Mouse (Mus musculus) mouse trophoblast stem cell (cell line): ENCODE data around the gene Gpx3.
"Not testable (repeated sequence)": the region's sequence is repeated elsewhere in the genome, so short reads cannot be mapped to it uniquely, and the experiment has no call there.

Experiments
- in situ Hi-C, 2 experiments: fragments of 300-500 bp; cut with MseI, MboI; formaldehyde crosslinking; loops; 2 replicates in 1 of 2; 3 replicates in 1 of 2; pipeline ENCODE4 v1.15.1; 2025

Gpx3 gene

DNA sequence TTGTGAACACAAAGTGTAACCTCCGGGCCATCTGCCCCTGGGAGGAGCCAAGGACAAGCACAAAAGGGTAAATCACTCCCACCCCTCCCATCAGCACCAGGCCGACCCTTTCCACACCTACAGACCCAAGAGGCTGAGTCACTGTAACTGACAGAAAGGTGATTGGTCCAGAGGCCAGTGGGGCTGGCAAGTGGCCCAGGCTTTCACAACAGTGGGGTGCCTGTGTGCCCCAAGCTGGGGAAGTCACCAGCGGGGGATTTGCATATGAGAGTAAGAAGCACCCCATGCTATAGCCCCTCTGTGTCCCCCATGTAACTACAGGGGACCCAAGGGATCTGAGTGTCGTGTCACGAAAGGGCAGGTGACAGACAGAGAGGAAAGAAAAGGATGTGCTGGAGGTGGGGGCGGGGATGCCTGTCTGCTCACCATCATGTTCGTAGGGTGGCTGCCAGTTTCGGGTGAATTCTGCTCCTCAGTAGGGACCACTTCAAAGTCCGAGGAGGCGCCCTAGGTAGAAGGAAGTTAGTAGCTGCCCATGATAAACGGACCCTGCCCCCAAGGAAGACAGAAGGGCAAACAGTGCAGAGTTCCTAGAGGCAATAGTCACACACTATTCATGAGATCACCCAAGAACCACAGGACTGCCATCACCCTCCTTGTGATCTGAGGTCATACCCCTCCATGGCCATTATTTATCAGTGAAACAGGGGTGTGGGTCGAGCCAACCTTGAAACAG is 34.0 kb downstream of the Gpx3 start:
- in situ Hi-C loops: no loop called here

DNA sequence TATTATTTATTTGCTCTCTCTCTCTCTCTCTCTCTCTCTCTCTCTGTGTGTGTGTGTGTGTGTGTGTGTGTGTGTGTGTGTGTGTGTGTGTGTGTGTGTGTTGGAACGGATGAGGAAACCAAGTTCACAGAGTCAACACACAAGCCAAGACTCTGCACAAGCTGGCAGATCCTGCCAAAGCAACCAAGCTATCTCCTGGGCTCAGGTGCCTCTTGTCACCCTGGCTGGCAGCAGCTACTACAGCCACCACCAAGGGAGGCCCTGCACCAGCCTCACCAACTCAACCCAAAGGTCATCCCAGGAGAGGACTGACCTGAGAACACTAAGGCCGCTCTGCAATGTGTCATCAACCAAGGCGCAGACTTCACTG is 34.5 kb downstream of the Gpx3 start:
- in situ Hi-C loops: no loop called here

DNA sequence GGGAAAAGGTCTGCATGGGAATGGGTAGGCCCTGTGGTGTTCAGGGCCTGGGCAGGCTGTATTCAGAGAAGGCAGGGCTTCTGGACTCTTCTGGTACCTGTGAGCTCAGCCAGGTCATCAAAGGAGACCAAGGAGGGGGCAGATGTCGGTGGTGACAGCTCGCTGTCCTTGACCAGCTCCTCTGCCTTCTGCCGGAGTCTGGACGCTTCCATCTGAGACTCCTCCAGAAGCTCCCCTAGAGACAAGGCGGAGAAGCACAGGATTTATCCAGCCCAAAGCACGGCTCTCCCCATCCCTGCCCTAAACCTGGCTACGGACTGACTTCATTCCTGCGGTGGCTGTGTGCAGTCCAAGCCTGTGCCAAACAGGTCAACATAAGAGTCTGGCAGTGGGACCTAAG is 37.2 kb downstream of the Gpx3 start:
- in situ Hi-C loops: no loop called here

DNA sequence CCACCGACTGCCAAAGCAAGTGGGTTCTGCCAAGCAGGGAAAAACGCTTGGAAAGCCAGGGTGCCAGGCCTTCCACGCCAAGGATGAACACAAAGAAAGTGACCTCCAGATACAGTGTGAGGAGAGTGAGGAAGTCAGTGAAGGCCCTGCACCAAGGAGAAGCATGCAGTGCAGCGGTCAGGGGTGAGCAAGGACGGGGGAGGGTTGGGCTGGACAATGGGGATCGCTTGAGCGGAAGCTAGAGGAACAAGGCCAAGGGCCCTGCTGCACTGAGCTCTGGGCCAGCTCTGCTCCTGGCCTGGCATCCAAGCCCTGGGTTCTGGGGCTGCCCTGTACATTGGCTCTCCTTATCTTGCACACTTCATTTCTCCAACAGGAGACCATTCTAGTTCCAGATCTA is 37.8 kb downstream of the Gpx3 start:
- in situ Hi-C loops: no loop called here

DNA sequence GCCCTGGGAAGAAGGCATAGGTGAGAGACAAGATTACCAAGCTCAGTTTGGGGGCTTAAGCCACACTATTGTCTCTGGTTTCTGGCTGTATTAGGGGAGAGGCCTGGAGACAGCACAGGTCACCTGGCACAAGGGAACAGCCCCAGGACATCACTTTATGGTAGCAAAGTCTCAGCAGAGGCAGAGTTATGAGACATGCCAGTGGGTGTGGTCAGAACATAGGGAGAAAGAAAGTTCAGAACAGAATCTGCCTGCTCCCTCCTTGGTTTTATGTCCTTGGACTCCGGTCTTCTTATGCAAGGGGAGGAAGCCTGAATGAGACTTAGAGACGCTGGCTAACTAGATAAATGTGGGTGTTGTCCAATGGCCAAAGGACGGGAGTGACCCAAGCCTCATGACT is 42.4 kb downstream of the Gpx3 start:
- in situ Hi-C loops: no loop called here

DNA sequence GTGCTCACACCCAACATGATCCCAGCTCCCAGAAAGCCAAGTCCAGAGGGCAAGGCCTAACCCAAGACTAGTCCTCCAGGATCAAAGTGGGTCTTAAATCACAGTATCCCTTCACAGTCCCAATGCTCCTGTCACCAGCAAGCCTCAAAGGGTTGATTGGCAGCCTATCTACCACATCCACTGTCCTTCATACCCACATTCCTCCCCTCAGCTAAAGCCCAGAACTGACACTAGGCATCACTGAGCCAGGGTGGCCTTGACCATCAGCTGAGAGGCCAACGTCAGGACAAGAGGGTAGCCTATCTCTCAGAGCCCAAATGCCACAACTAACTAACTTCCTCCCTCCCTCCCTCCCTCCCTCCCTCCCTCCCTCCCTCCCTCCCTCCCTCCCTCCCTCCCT is 47.5 kb downstream of the Gpx3 start:
- in situ Hi-C loops: no loop called here

DNA sequence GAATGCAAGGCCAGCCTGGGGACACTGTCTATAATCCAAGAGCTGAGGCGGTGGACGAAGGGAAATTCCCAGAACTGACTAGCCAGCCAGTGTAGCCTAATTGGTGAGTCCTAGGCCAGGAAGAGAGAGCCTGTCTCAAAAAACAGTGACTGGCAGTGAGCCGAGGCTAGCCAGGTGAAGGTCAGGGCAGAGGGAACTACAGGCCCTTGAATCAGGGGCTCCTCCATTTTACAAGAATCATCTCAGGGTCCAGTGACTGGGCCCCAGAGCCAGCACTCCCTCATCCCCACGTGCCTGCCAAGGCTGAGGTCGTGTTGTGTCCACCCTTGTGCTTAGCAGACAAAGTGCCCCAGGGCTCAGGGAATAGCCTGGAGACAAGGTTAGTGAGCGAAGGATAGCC is 48.4 kb downstream of the Gpx3 start:
- in situ Hi-C loops: no loop called here

DNA sequence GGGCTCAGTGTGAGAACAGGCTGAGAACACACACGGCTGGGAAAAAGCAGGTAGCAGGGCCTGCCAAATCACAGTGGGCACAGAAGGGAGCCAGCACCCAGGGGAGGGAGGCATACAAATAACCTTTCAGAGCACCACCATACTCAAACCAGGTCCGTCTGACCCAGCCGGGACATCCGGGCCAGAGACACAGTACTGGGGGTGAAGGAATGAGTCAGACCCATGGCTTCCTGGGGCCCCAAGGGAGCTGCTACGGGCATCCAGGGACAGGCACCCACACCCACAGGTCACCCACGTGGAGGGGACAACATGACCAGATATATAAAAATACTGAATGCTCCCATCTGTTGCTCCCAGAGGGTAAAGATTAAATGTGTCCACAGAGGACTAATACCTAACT is 50.4 kb downstream of the Gpx3 start:
- in situ Hi-C loops: no loop called here

DNA sequence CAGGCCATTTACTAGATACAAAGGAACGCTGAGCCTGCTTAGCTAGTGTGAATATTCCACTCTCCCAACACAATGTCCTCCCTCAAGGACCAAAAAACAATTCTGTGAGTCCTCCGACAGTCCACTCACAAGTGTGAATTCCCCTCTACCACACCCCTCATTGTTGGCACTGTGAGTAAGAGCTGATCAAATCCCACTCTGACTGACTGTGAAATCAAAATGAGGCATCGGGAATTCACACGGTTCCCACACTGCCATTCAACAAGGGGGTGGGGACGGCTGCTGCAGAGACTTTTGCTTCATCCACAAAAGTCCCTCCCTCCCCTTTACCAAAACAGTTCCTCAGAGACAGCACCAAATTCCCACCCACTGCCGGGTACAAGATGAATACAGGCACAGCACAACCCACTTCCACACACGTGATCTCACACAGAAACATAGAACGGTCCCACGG is 51.8 kb downstream of the Gpx3 start:
- in situ Hi-C loops: no loop called here

DNA sequence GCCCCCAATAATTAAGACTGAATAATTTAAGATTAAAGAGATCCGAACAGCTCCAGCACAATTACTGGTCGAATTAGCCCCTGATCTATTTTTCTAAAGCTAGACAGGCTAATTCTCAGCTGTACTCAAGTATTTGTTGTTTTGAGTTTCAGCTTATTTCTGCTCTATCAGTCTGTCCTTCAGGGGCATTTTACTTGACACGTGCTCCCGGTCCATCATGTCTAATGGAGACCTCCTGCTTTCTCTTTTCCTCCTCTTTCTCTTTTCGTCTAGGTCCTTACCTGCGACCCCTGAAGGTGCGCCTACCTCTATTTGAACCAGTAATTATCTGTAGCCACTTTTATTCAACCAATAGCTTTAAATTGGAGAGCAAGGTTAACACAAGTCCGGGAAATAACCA is 52.5 kb downstream of the Gpx3 start:
- in situ Hi-C loops: no loop called here

DNA sequence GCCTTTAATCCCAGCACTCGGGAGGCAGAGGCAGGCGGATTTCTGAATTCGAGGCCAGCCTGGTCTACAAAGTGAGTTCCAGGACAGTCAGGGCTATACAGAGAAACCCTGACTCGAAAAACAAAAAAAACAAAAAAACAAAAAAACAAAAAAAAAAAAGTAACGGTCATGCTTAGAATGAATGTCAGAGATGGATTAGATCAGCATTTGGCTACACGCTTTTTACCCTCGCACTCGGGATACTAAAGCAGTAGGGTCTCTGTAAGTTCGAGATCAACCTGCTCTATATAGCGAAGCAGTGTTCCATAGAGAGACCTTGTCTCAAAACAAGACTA is 53.1 kb downstream of the Gpx3 start:
- in situ Hi-C loops: not testable (repeated sequence)

DNA sequence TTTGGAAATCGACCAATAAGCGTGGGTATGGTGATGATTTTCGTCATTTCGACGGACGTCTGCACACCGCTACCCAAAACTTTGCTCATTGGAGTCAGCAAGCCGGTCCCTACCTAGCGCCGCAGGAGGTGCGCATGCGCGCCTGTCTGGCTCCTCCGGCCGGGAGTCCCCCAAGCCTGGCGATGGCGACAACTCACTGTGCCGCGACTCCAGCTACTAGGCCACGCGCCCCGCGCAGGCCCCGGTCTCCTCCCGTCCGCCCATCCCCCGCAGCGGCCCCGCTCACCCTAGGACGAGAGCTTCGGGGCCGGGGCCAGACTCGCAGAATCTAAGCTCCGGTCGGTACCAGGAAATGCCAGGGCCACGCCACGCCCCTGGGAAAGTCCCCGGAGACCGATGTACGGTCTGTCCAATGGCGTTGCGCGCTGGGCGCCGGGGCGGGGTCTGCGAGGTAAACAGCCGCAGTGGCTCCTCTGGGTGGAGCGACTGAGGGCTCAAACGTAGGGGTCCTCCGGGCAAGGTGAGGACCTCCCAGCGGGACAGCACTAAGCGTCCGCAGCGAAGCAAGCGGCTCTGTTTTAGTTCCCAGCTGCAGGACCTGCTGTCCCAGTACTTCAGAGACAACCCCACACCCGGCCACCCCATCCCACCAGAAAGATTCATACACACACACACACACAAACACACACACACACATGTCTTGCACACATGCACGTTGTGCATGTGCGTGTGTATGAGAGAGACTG is 53.7 kb downstream of the Gpx3 start:
- in situ Hi-C loops: no loop called here

DNA sequence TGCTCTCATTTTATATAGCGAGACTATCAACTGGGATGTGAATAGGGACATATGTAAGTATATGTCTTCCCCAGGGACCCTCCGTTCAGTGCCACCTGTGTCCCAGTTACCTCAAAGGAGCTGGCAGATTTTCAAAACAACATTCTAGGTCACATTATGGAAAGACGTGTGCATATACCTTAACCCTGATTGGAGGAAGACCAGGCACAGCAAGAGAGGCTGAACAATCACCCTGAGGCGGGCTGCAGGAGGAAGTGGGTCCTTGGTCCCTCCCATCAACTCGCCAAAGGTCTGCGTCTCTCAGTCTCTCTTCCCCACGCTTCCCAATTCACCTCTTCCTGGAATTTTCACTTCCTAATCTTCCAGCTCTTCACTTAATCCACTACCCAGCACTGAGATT is 54.7 kb downstream of the Gpx3 start:
- in situ Hi-C loops: no loop called here

DNA sequence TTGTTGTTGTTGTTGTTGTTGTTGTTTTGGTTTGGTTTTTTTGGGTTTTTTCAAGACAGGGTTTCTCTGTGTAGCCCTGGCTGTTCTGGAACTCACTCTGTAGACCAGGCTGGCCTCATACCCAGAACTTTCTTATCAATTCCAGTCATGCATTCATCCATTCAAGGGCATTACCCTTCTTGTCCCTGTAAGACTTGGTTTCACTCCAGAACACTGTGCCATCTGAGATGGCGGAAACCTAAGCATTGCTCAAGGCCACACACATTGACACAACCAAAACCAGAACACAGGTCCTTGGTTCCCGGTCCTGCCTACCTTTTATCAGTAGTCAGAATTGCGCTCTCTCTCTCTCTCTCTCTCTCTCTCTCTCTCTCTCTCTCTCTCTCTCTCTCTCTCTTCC is 55.5 kb downstream of the Gpx3 start:
- in situ Hi-C loops: not testable (repeated sequence)

DNA sequence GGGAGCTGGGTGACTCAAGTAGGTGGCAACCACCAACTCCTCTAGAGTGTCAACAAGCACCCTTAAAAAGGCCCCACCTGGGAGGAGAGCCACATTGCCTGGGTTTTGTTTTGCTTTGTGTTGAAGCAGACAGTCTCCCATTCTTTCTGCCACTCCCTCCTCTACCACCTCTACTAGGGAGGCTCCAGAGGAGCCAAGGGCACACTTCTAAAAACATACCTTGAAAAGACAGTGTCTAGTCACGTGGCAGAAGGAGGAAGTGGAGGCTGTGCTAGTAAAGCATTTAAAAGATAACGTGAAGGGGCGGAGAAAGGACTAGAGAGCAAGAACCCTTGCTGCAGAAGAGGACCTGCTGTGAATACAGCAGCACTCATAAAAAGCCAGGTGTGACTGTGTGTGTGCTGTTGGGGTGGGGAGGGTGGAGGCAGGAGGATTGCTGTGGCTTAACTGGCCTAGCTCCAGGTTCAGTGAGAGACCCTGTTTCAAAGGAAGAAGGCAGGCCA is 56.4 kb downstream of the Gpx3 start:
- in situ Hi-C loops: no loop called here
